Mouse (Mus musculus) hindbrain, embryonic 14.5 days (tissue): Measurements from ENCODE around the gene Plin5. TPM values are rescaled to one million over a fixed set of nuclear protein-coding genes. Genes with fewer than 3 reads are reported as not detected.
"Not testable (repeated sequence)": the region's sequence is repeated elsewhere in the genome, so short reads cannot be mapped to it uniquely, and the experiment has no call there.

ENCODE experiments used
- ATAC-seq: fragments of 200-750 bp; cut with Nextera tagmentation; 2 replicates; pipeline ENCODE4 v1.8.0; 2017; ENCODE audit warnings: moderate number of reproducible peaks, mild to moderate bottlenecking, moderate TSS enrichment, moderate library complexity; ENCODE audit not compliant: low FRiP score
- DNase-seq: peaks from one replicate; pipeline ENCODE4 v3.0.0-alpha.2; 2015; ENCODE audit warnings: low spot score
- H3K27ac ChIP-seq: fragments of 300-500 bp; sonication (generic); 2 replicates; pipeline ENCODE4 v1.5.1; 2014; ENCODE audit warnings: mild to moderate bottlenecking, moderate library complexity
- H3K27me3 ChIP-seq: fragments of 300-500 bp; sonication (generic); 2 replicates; pipeline ENCODE4 v1.6.1; 2014; ENCODE audit warnings: mild to moderate bottlenecking, low read length, mixed read lengths; ENCODE audit not compliant: control insufficient read depth, insufficient read depth
- H3K36me3 ChIP-seq: fragments of 300-500 bp; sonication (generic); replicated peaks from 2 replicates; pipeline ENCODE4 v1.6.1; 2014; ENCODE audit not compliant: control insufficient read depth, insufficient read depth
- H3K4me1 ChIP-seq: fragments of 300-500 bp; sonication (generic); replicated peaks from 2 replicates; pipeline ENCODE4 v1.6.1; 2014; ENCODE audit warnings: antibody characterized with exemption, low read length, mixed read lengths; ENCODE audit not compliant: control insufficient read depth, insufficient read depth
- H3K4me2 ChIP-seq: fragments of 300-500 bp; sonication (generic); replicated peaks from 2 replicates; pipeline ENCODE4 v1.6.1; 2014; ENCODE audit warnings: mild to moderate bottlenecking, moderate library complexity
- H3K4me3 ChIP-seq: fragments of 300-500 bp; sonication (generic); replicated peaks from 2 replicates; pipeline ENCODE4 v1.5.1; 2014; ENCODE audit warnings: mild to moderate bottlenecking, low read length
- H3K9ac ChIP-seq: fragments of 300-500 bp; sonication (generic); 2 replicates; pipeline ENCODE4 v1.6.1; 2014
- H3K9me3 ChIP-seq: fragments of 300-500 bp; sonication (generic); 2 replicates; pipeline ENCODE4 v1.6.1; 2016; ENCODE audit warnings: low read length; ENCODE audit not compliant: control insufficient read depth
- WGBS: fragments of 180-500 bp; shearing (Covaris S2); extraction: QIAGEN DNeasy Blood & Tissue Kit; methylation state at CpG from one replicate; pipeline ENCODE4 v1.1.7; 2014; 5-methylcytosine and 5-hydroxymethylcytosine counted together
- polyA plus RNA-seq: library from polyadenylated mRNA; unstranded; fragments of >200 nt; fragmentation: Nextera tagmentation; extraction: Ambion mirVana; gene quantifications from 2 replicates; pipeline ENCODE4 v1.2.1, GENCODE M21; 2014

The Plin5 gene
- polyA plus RNA-seq, 1 experiment from 2014 or later = 1.9 TPM

GRCm38 (mm10) chr17:56080781-56081585 lies 36.4 kb downstream of the Plin5 start:
- Histone ChIP-seq H3K27me3 (no peaks in the 10 kb centered on the region), H3K4me1 (peaks cover 24% of the 10 kb centered on the region), H3K36me3 (peaks cover 31% of the 10 kb centered on the region), H3K9me3 (no peaks in the 10 kb centered on the region), H3K4me3 (peak overlapping the region; percentile 95), H3K27ac (peak overlapping the region; percentile 29; the same call in 1 of the 2 replicates), H3K9ac (peak overlapping the region; percentile 90), H3K4me2 (peak overlapping the region; percentile 93)
- ATAC-seq (peak; percentile 44), DNase-seq (peak; percentile 76)
- WGBS = 8% methylated on average over 8 of the region's 8 CpGs

- Histone ChIP-seq H3K4me1 (peaks cover 24% of the 10 kb centered on the region), H3K36me3 (peaks cover 29% of the 10 kb centered on the region), H3K27ac (peak overlapping the region; percentile 74; the same call in 1 of the 2 replicates), H3K9me3 (no peaks in the 10 kb centered on the region), H3K4me2 (peak overlapping the region; percentile 93), H3K9ac (peak overlapping the region; percentile 90), H3K4me3 (peak overlapping the region; percentile 95), H3K27me3 (no peaks in the 10 kb centered on the region)
- no peak for DNase-seq
- 2% methylated on average over 10 of the region's 11 CpGs for WGBS
- ATAC-seq = no peak
Observed at GRCm38 (mm10) chr17:56079921-56080320, 37.5 kb downstream of the Plin5 start.

- Histone ChIP-seq H3K4me1 (peaks cover 26% of the 10 kb centered on the region), H3K27ac (peak within 1 kb of the TSS; percentile 74), H3K27me3 (no peaks in the 10 kb centered on the region), H3K4me2 (peak within 1 kb of the TSS; percentile 93), H3K9me3 (no peaks in the 10 kb centered on the region), H3K9ac (peak within 1 kb of the TSS; percentile 90), H3K36me3 (peaks cover 21% of the 10 kb centered on the region), H3K4me3 (peak within 1 kb of the TSS; percentile 95)
- DNase-seq (peak; percentile 98), ATAC-seq (peak; percentile 94)
- under 1% methylated on average over 61 of the region's 61 CpGs for WGBS
Observed at GRCm38 (mm10) chr17:56078880-56079795, 38.3 kb downstream of the Plin5 start, which contains the start of gene Hdgfl2. Gene Hdgfl2, plus strand, starts transcription at chr17:56079634.

- Histone ChIP-seq H3K4me3 (peak overlapping the region; percentile 95), H3K4me2 (peak overlapping the region; percentile 93), H3K36me3 (peaks cover 16% of the 10 kb centered on the region), H3K4me1 (peaks cover 31% of the 10 kb centered on the region)
- H3K9me3 ChIP-seq, H3K27ac ChIP-seq, DNase-seq, ATAC-seq, H3K27me3 ChIP-seq, H3K9ac ChIP-seq: not testable (repeated sequence)
- WGBS = 65% methylated on average over 9 of the region's 9 CpGs
Observed at GRCm38 (mm10) chr17:56078361-56078760, 39.0 kb downstream of the Plin5 start.

GRCm38 (mm10) chr17:56077523-56077922 lies 39.9 kb downstream of the Plin5 start:
- WGBS = 95% methylated on average over 5 of the region's 5 CpGs
- ATAC-seq = no peak

GRCm38 (mm10) chr17:56074827-56075208 lies 42.6 kb downstream of the Plin5 start, which contains the start of gene Ubxn6:
Gene Ubxn6, minus strand, starts transcription at chr17:56075028.
- Histone ChIP-seq H3K4me3 (peak within 1 kb of the TSS; percentile 63), H3K4me1 (peaks cover 7% of the 10 kb centered on the region), H3K27me3 (no peaks in the 10 kb centered on the region), H3K4me2 (peak within 1 kb of the TSS; percentile 79), H3K27ac (peak within 1 kb of the TSS; percentile 90), H3K36me3 (peaks cover 36% of the 10 kb centered on the region), H3K9ac (peak within 1 kb of the TSS; percentile 82), H3K9me3 (no peaks in the 10 kb centered on the region)
- ATAC-seq = peak; percentile 57
- peak; percentile 94 for DNase-seq
- 0% methylated on average over 35 of the region's 35 CpGs for WGBS

More at GRCm38 (mm10) chr17:56077523-56077922, 39.9 kb downstream of the Plin5 start:
- Histone ChIP-seq H3K36me3 (peaks cover 16% of the 10 kb centered on the region), H3K27ac (no peak overlapping the region), H3K9ac (no peak overlapping the region), H3K4me1 (peaks cover 31% of the 10 kb centered on the region), H3K9me3 (no peaks in the 10 kb centered on the region), H3K4me2 (no peak overlapping the region), H3K27me3 (no peaks in the 10 kb centered on the region), H3K4me3 (no peak overlapping the region)
- no peak for DNase-seq

GRCm38 (mm10) chr17:56074097-56074826 lies 43.1 kb downstream of the Plin5 start:
- Histone ChIP-seq H3K4me3 (peak overlapping the region; percentile 63), H3K27me3 (no peaks in the 10 kb centered on the region), H3K36me3 (peaks cover 42% of the 10 kb centered on the region), H3K9ac (peak overlapping the region; percentile 82), H3K4me2 (peak overlapping the region; percentile 79), H3K4me1 (peaks cover 7% of the 10 kb centered on the region), H3K9me3 (no peaks in the 10 kb centered on the region), H3K27ac (peak overlapping the region; percentile 90)
- 9% methylated on average over 22 of the region's 22 CpGs for WGBS
- peak; percentile 66 for DNase-seq
- peak; percentile 12; the same call in 1 of the 2 replicates for ATAC-seq

GRCm38 (mm10) chr17:56072243-56072642 lies 45.2 kb downstream of the Plin5 start:
- H3K4me1 ChIP-seq = peaks cover 7% of the 10 kb centered on the region
- H3K27me3 ChIP-seq = no peaks in the 10 kb centered on the region
- no peak overlapping the region for H3K4me2 ChIP-seq
- H3K9me3 ChIP-seq = no peaks in the 10 kb centered on the region
- no peak overlapping the region for H3K27ac ChIP-seq
- WGBS = 89% methylated on average over 5 of the region's 5 CpGs
- H3K36me3 ChIP-seq = peaks cover 62% of the 10 kb centered on the region
- DNase-seq (no peak), ATAC-seq (no peak)
- no peak overlapping the region for H3K9ac ChIP-seq
- H3K4me3 ChIP-seq = no peak overlapping the region
